Mouse (Mus musculus): Measurements from ENCODE around the gene Il21. TPM values are rescaled to one million over a fixed set of nuclear protein-coding genes. Genes with fewer than 3 reads are reported as not detected.

Il21 gene
- total RNA-seq, 2 experiments from 2014 or later = 0.14 TPM; not detected in 1

- intact Hi-C loops (cut with DNase I) = no loop called here
- no peak for DNase-seq (ENCODE audit: extremely low spot score in 1 of 2, low spot score in 2 of 2)
- H3K27ac ChIP-seq = no peak overlapping the region
- TF ChIP-seq CTCF (IDR thresholded peaks at IDR 0.05) = no peak
- H3K4me3 ChIP-seq = no peak overlapping the region
Measured at GRCm38 (mm10) chr3:37231153-37231552, 1.3 kb downstream of the Il21 start.

- Histone ChIP-seq H3K27ac (no peak overlapping the region), H3K4me3 (no peak overlapping the region)
- DNase-seq (ENCODE audit: extremely low spot score in 1 of 2, low spot score in 2 of 2) = no peak
- intact Hi-C loops (cut with DNase I) = no loop called here
- TF ChIP-seq CTCF (IDR thresholded peaks at IDR 0.05) = no peak
Measured at GRCm38 (mm10) chr3:37229082-37229829, 3.2 kb downstream of the Il21 start.

- Histone ChIP-seq H3K27ac (no peak overlapping the region), H3K4me3 (no peak overlapping the region)
- no peak for DNase-seq (ENCODE audit: extremely low spot score in 1 of 2, low spot score in 2 of 2)
- no peak for TF ChIP-seq CTCF (IDR thresholded peaks at IDR 0.05)
- intact Hi-C loops (cut with DNase I) = no loop called here
Measured at GRCm38 (mm10) chr3:37225124-37225523, 7.3 kb downstream of the Il21 start.

- peak; percentile 89 for TF ChIP-seq CTCF (IDR thresholded peaks at IDR 0.05)
- Histone ChIP-seq H3K4me3 (no peak overlapping the region), H3K27ac (no peak overlapping the region)
- intact Hi-C loops (cut with DNase I) = loop anchor here (1.0 to 10.0 kb wide), 3 partner anchors 52 to 1006 kb away; no protein-coding TSS in a partner anchor
- DNase-seq (ENCODE audit: extremely low spot score in 1 of 2, low spot score in 2 of 2) = peak; percentile 57 to 58
Measured at GRCm38 (mm10) chr3:37219071-37219470, 13.4 kb downstream of the Il21 start.

GRCm38 (mm10) chr3:37205226-37205800 is 27.1 kb downstream of the Il21 start:
- intact Hi-C loops (cut with DNase I) = loop anchor here (10.0 kb wide), 2 partner anchors 231 to 341 kb away; partner anchors contain the start of gene 4932438A13Rik
- DNase-seq (ENCODE audit: extremely low spot score in 1 of 2, low spot score in 2 of 2) = no peak
- TF ChIP-seq CTCF (IDR thresholded peaks at IDR 0.05) = no peak

GRCm38 (mm10) chr3:37204556-37204955 is 27.9 kb downstream of the Il21 start:
- peak; percentile 53 for TF ChIP-seq CTCF (IDR thresholded peaks at IDR 0.05)
- Histone ChIP-seq H3K27ac (no peak overlapping the region), H3K4me3 (peak overlapping the region; percentile 41)
- no peak for DNase-seq (ENCODE audit: extremely low spot score in 1 of 2, low spot score in 2 of 2)
- intact Hi-C loops (cut with DNase I) = loop anchor here (1.0 to 10.0 kb wide), 5 partner anchors 131 to 567 kb away; partner anchors contain the start of gene 4932438A13Rik

More at GRCm38 (mm10) chr3:37205226-37205800, 27.1 kb downstream of the Il21 start:
- no peak overlapping the region for H3K4me3 ChIP-seq
- H3K27ac ChIP-seq = no peak overlapping the region

- Histone ChIP-seq H3K27ac (no peak overlapping the region), H3K4me3 (peak overlapping the region; percentile 41)
- intact Hi-C loops (cut with DNase I) = loop anchor here (1.0 to 10.0 kb wide), 5 partner anchors 131 to 567 kb away; partner anchors contain the start of gene 4932438A13Rik
- peak; percentile 88 for TF ChIP-seq CTCF (IDR thresholded peaks at IDR 0.05)
- DNase-seq (ENCODE audit: extremely low spot score in 1 of 2, low spot score in 2 of 2) = peak; percentile 77 to 80
Measured at GRCm38 (mm10) chr3:37203984-37204428, 28.4 kb downstream of the Il21 start.

- intact Hi-C loops (cut with DNase I) = loop anchor here (5.0 to 10.0 kb wide), 4 partner anchors 151 to 566 kb away; partner anchors contain the start of gene 4932438A13Rik
Measured at GRCm38 (mm10) chr3:37202856-37203255, 29.6 kb downstream of the Il21 start.

GRCm38 (mm10) chr3:37201122-37201916 is 31.1 kb downstream of the Il21 start:
- Histone ChIP-seq H3K27ac (no peak overlapping the region), H3K4me3 (no peak overlapping the region)
- intact Hi-C loops (cut with DNase I) = loop anchor here (5.0 to 10.0 kb wide), 4 partner anchors 149 to 564 kb away; partner anchors contain the start of gene 4932438A13Rik
- TF ChIP-seq CTCF (IDR thresholded peaks at IDR 0.05) = no peak
- DNase-seq (ENCODE audit: extremely low spot score in 1 of 2, low spot score in 2 of 2) = no peak

More at GRCm38 (mm10) chr3:37202856-37203255, 29.6 kb downstream of the Il21 start:
- Histone ChIP-seq H3K27ac (no peak overlapping the region), H3K4me3 (no peak overlapping the region)
- TF ChIP-seq CTCF (IDR thresholded peaks at IDR 0.05) = no peak
- DNase-seq (ENCODE audit: extremely low spot score in 1 of 2, low spot score in 2 of 2) = no peak

- intact Hi-C loops (cut with DNase I) = no loop called here
- no peak for DNase-seq (ENCODE audit: extremely low spot score in 1 of 2, low spot score in 2 of 2)
- Histone ChIP-seq H3K27ac (no peak overlapping the region), H3K4me3 (no peak overlapping the region)
- no peak for TF ChIP-seq CTCF (IDR thresholded peaks at IDR 0.05)
Measured at GRCm38 (mm10) chr3:37198302-37198701, 34.1 kb downstream of the Il21 start.

- Histone ChIP-seq H3K27ac (no peak overlapping the region), H3K4me3 (no peak overlapping the region)
- no peak for DNase-seq (ENCODE audit: extremely low spot score in 1 of 2, low spot score in 2 of 2)
- TF ChIP-seq CTCF (IDR thresholded peaks at IDR 0.05) = no peak
- intact Hi-C loops (cut with DNase I) = no loop called here
Measured at GRCm38 (mm10) chr3:37191953-37192352, 40.5 kb downstream of the Il21 start.
